Mouse (Mus musculus): ENCODE data around the gene Add2. TPM values are rescaled to one million over a fixed set of nuclear protein-coding genes. Genes with fewer than 3 reads are reported as not detected.

Add2 gene
- total RNA-seq, 2 experiments from 2014 or later: 0.80 to 0.90 TPM

Other genes with a start within 250 kb of the Add2 start
- 1 to 10 TPM; 1.4 to 1.8 TPM for gene Nat8f6, start 207.7 kb upstream of the Add2 start, total RNA-seq (2021)
- gene Nat8f5, start 207.7 kb upstream of the Add2 start, total RNA-seq (2021): 10 to 100 TPM in 1 of 2 experiments, 1 to 10 TPM in 1; 7.0 to 10.2 TPM
- 1 to 10 TPM; 4.1 to 5.4 TPM for gene Nat8, start 196.6 kb upstream of the Add2 start, total RNA-seq (2021)
- 1 to 10 TPM; 1.6 to 3.1 TPM for gene Nat8f2, start 159.5 kb upstream of the Add2 start, total RNA-seq (2021)
- gene Nat8f4, start 123.8 kb upstream of the Add2 start, total RNA-seq (2021): 1 to 10 TPM; 7.0 to 9.5 TPM
- gene Tprkb, start 116.8 kb upstream of the Add2 start, total RNA-seq (2021): 10 to 100 TPM; 38.4 to 47.2 TPM
- gene Nat8f1, start 113.0 kb upstream of the Add2 start, total RNA-seq (2021): 10 to 100 TPM; 25.5 to 45.2 TPM
- gene Dusp11, start 67.0 kb upstream of the Add2 start, total RNA-seq (2021): 100 to 1,000 TPM; 107 to 157 TPM
- not detected for gene Figla, start 12.5 kb upstream of the Add2 start, total RNA-seq (2021)
- gene Tgfa, start 166.5 kb downstream of the Add2 start, total RNA-seq (2021): 10 to 100 TPM in 1 of 2 experiments, 1 to 10 TPM in 1; 5.1 to 14.0 TPM